Mouse (Mus musculus): ENCODE measurements at regions not wholly inside any gene's neighbourhood (a gene's known extent, or its start where the extent isn't known, plus 50 kb on each side); places are given as distances from the start of the nearest gene placed in this dataset.
"Not testable (repeated sequence)": the region's sequence is repeated elsewhere in the genome, so short reads cannot be mapped to it uniquely, and the experiment has no call there.

GRCm38 (mm10) chr4:8462414-8462813, 223.6 kb upstream of the Car8 start:
- not testable (repeated sequence) for H3K27ac ChIP-seq; H3K9ac ChIP-seq (replicated peaks); H3K36me3 ChIP-seq (replicated peaks; ENCODE audit: control insufficient read depth, insufficient read depth, low read depth); DNase-seq (ENCODE audit: low read depth in 3 of 3, low spot score in 3 of 3); H3K4me1 ChIP-seq (replicated peaks; ENCODE audit: control insufficient read depth in 2 of 2, insufficient read depth in 2 of 2, low read length in 1 of 2); H3K4me2 ChIP-seq (ENCODE audit: low read depth); ATAC-seq (ENCODE audit: insufficient read depth); H3K27me3 ChIP-seq (ENCODE audit: control insufficient read depth, insufficient read depth, low read length); H3K9me3 ChIP-seq (ENCODE audit: control insufficient read depth, low read length); H3K4me3 ChIP-seq (ENCODE audit: insufficient read depth in 1 of 2, low read depth in 2 of 2, low read length in 2 of 2)
- WGBS (ENCODE audit: insufficient replicate concordance): 78% methylated on average over 6 of the region's 6 CpGs

GRCm38 (mm10) chr4:8454346-8454745, 215.5 kb upstream of the Car8 start:
- no peak overlapping the region for H3K9ac ChIP-seq (replicated peaks)
- H3K36me3 ChIP-seq (replicated peaks; ENCODE audit: control insufficient read depth, insufficient read depth, low read depth): no peaks in the 10 kb centered on the region
- H3K4me2 ChIP-seq (ENCODE audit: low read depth): no peak overlapping the region
- no peak overlapping the region for H3K4me3 ChIP-seq (ENCODE audit: insufficient read depth in 1 of 2, low read depth in 2 of 2, low read length in 2 of 2)
- DNase-seq (ENCODE audit: low read depth in 3 of 3, low spot score in 3 of 3): no peak
- 63% methylated on average over 2 of the region's 2 CpGs for WGBS (ENCODE audit: insufficient replicate concordance)
- no peaks in the 10 kb centered on the region for H3K9me3 ChIP-seq (ENCODE audit: control insufficient read depth, low read length)
- no peaks in the 10 kb centered on the region for H3K4me1 ChIP-seq (replicated peaks; ENCODE audit: control insufficient read depth in 2 of 2, insufficient read depth in 2 of 2, low read length in 1 of 2)
- TF ChIP-seq EP300 (IDR thresholded peaks at IDR 0.05; ENCODE audit: low read depth) (no peak), CTCF (IDR thresholded peaks at IDR 0.05; ENCODE audit: low read depth) (no peak)
- no peaks in the 10 kb centered on the region for H3K27me3 ChIP-seq (ENCODE audit: control insufficient read depth, insufficient read depth, low read length)
- H3K27ac ChIP-seq: no peak overlapping the region
- ATAC-seq (ENCODE audit: insufficient read depth): no peak

- H3K4me1 ChIP-seq (replicated peaks; ENCODE audit: control insufficient read depth in 2 of 2, insufficient read depth in 2 of 2, low read length in 1 of 2): peaks cover 0 to 3% of the 10 kb centered on the region in 2 experiments; a peak in 1 of 4 replicates
- no peak overlapping the region for H3K27ac ChIP-seq
- no peaks in the 10 kb centered on the region for H3K36me3 ChIP-seq (replicated peaks; ENCODE audit: control insufficient read depth, insufficient read depth, low read depth)
- no peaks in the 10 kb centered on the region for H3K9me3 ChIP-seq (ENCODE audit: control insufficient read depth, low read length)
- no peak for DNase-seq (ENCODE audit: low read depth in 3 of 3, low spot score in 3 of 3)
- ATAC-seq (ENCODE audit: insufficient read depth): no peak
- no peaks in the 10 kb centered on the region for H3K27me3 ChIP-seq (ENCODE audit: control insufficient read depth, insufficient read depth, low read length)
- no peak overlapping the region for H3K9ac ChIP-seq (replicated peaks)
- WGBS (ENCODE audit: insufficient replicate concordance): 20% methylated on average over 2 of the region's 2 CpGs
- no peak overlapping the region for H3K4me3 ChIP-seq (ENCODE audit: insufficient read depth in 1 of 2, low read depth in 2 of 2, low read length in 2 of 2)
- TF ChIP-seq CTCF (IDR thresholded peaks at IDR 0.05; ENCODE audit: low read depth) (peak; percentile 70), EP300 (IDR thresholded peaks at IDR 0.05; ENCODE audit: low read depth) (no peak)
- H3K4me2 ChIP-seq (ENCODE audit: low read depth): no peak overlapping the region
Observed at GRCm38 (mm10) chr4:8432393-8432792, 193.6 kb upstream of the Car8 start.

GRCm38 (mm10) chr4:8431032-8431332, 192.1 kb upstream of the Car8 start:
- Histone ChIP-seq H3K36me3 (replicated peaks; ENCODE audit: control insufficient read depth, insufficient read depth, low read depth) (no peaks in the 10 kb centered on the region), H3K27ac (no peak overlapping the region), H3K4me1 (replicated peaks; ENCODE audit: control insufficient read depth in 2 of 2, insufficient read depth in 2 of 2, low read length in 1 of 2) (peaks cover 0 to 3% of the 10 kb centered on the region in 2 experiments; a peak in 1 of 4 replicates), H3K27me3 (ENCODE audit: control insufficient read depth, insufficient read depth, low read length) (no peaks in the 10 kb centered on the region), H3K9ac (replicated peaks) (no peak overlapping the region), H3K9me3 (ENCODE audit: control insufficient read depth, low read length) (no peaks in the 10 kb centered on the region), H3K4me3 (ENCODE audit: insufficient read depth in 1 of 2, low read depth in 2 of 2, low read length in 2 of 2) (no peak overlapping the region), H3K4me2 (ENCODE audit: low read depth) (no peak overlapping the region)
- WGBS (ENCODE audit: insufficient replicate concordance): 33% methylated on average over 1 of the region's 1 CpGs
- ATAC-seq (ENCODE audit: insufficient read depth): no peak
- no peak for DNase-seq (ENCODE audit: low read depth in 3 of 3, low spot score in 3 of 3)
- TF ChIP-seq EP300 (IDR thresholded peaks at IDR 0.05; ENCODE audit: low read depth) (no peak), CTCF (IDR thresholded peaks at IDR 0.05; ENCODE audit: low read depth) (no peak)

GRCm38 (mm10) chr4:8430269-8431031, 191.6 kb upstream of the Car8 start:
- WGBS (ENCODE audit: insufficient replicate concordance): 63% methylated on average over 4 of the region's 4 CpGs
- DNase-seq (ENCODE audit: low read depth in 3 of 3, low spot score in 3 of 3) (no peak), ATAC-seq (ENCODE audit: insufficient read depth) (no peak)
- Histone ChIP-seq H3K9me3 (ENCODE audit: control insufficient read depth, low read length) (no peaks in the 10 kb centered on the region), H3K9ac (replicated peaks) (no peak overlapping the region), H3K27ac (no peak overlapping the region), H3K4me1 (replicated peaks; ENCODE audit: control insufficient read depth in 2 of 2, insufficient read depth in 2 of 2, low read length in 1 of 2) (peaks cover 0 to 3% of the 10 kb centered on the region in 2 experiments; a peak in 1 of 4 replicates), H3K36me3 (replicated peaks; ENCODE audit: control insufficient read depth, insufficient read depth, low read depth) (no peaks in the 10 kb centered on the region), H3K4me3 (ENCODE audit: insufficient read depth in 1 of 2, low read depth in 2 of 2, low read length in 2 of 2) (no peak overlapping the region), H3K4me2 (ENCODE audit: low read depth) (no peak overlapping the region), H3K27me3 (ENCODE audit: control insufficient read depth, insufficient read depth, low read length) (no peaks in the 10 kb centered on the region)
- no peak for TF ChIP-seq EP300 (IDR thresholded peaks at IDR 0.05; ENCODE audit: low read depth)
- TF ChIP-seq CTCF (IDR thresholded peaks at IDR 0.05; ENCODE audit: low read depth): no peak

All from liver, embryonic 14.5 days (tissue).